Mouse (Mus musculus) kidney, adult 2 months (tissue): ENCODE measurements around the gene Il12b.

ENCODE experiments used
- CTCF ChIP-seq: fragments of 200-500 bp; conservative IDR thresholded peaks from 2 replicates; pipeline ENCODE4 v1.5.1; 2011; ENCODE audit warnings: low read depth, mild to moderate bottlenecking, control low read depth, low read length, moderate library complexity, mixed read lengths; ENCODE audit not compliant: insufficient read depth, insufficient read length
- POLR2A ChIP-seq: fragments of 200-500 bp; IDR thresholded peaks from one replicate; pipeline ENCODE4 v1.6.1; 2011; ENCODE audit warnings: low read depth, low read length, control low read depth

DNA sequence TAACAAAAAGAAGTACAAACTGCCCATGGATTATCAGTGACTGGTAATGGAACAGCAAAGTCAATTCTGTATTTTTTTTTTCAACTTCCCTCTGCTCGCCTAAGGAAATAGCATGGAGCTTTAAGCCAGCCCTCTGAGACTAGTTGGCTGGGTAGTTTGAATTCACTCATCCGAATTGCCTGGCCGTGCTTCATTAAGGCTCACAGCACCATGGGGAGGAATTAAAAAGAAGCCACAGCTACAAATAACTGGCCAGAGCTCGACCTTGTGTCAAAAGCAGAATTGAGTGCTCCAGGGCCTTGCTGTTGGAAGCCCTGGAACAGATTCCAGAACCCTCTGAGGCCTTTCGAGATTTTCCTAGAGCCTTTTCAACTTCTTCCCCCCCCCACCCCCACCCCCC is 8.8 kb downstream of the Il12b start:
- TF ChIP-seq CTCF (no peak), POLR2A (no peak)
